Mouse (Mus musculus) thymus, adult 2 months (tissue): ENCODE data around the gene Babam1.

Experiments used
- CTCF ChIP-seq: fragments of 200-500 bp; IDR thresholded peaks from 2 replicates; pipeline ENCODE4 v1.5.1; 2012; ENCODE audit warnings: mild to moderate bottlenecking, control low read depth, low read length, moderate library complexity, borderline replicate concordance; ENCODE audit not compliant: control insufficient read depth, poor library complexity, insufficient read depth; ENCODE audit errors: extremely low read depth
- POLR2A ChIP-seq: fragments of 200-500 bp; IDR thresholded peaks from 2 replicates; pipeline ENCODE4 v1.6.1; 2012; ENCODE audit warnings: mild to moderate bottlenecking, low read length, control low read depth, moderate library complexity; ENCODE audit not compliant: control insufficient read depth, poor library complexity, insufficient read depth; ENCODE audit errors: extremely low read depth

GRCm38 (mm10) chr8:71404951-71405351, 8.3 kb downstream of the Babam1 start:
- TF ChIP-seq CTCF (no peak), POLR2A (no peak)
